Mouse (Mus musculus) R1 (cell line): ENCODE data around the gene Nrarp.

Experiments
- DNase-seq: peaks from one replicate; pipeline ENCODE4 v3.0.0-alpha.2; 2018; ENCODE audit warnings: low read depth, low spot score

The Nrarp gene

GRCm38 (mm10) chr2:25195211-25196156 is 14.9 kb downstream of the Nrarp start:
- peak; percentile 86 for DNase-seq

DNA sequence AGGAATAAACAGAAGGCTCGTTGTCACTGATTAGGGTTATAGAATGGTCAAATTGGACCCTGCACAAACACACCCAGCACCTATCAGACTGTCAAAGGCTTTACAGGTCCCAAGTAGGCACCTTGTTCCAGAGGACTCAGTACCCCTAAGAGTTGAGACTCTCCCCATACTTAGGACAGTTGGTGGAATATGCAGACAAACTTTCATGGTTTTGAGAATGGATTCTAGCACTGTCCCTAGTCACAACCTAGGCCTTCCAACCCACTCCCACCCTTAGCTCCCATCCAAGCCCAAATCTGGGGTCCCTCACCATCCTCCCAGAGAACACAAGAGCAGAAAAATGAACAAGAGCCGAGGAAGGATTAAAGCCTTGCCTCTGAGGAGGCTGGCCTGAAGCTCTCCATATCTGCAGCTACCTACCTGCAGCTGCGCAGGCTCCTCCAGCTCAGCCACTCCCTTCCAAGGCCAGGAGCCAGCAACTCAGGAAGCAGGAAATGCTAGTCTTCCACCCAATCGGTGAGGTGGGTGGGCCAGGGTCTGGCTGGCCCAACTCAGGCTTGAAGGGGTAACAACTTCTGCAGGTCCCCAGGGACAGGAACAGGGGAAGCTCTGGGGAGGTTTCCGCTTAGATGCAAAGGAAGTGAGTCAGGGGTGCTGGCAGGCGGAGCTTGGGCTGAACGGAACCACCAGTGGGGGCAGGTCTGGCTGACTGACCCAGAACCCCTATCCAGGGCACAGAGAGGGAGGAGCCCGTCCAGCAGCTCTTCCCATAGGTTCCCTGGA is 15.8 kb downstream of the Nrarp start, which contains the start of gene Tor4a:
Gene Tor4a (minus strand): TSS at position 715 of the 783 bp plus-strand sequence.
- DNase-seq = peak; percentile 96

GRCm38 (mm10) chr2:25197191-25197590 is 16.6 kb downstream of the Nrarp start:
- no peak for DNase-seq

DNA sequence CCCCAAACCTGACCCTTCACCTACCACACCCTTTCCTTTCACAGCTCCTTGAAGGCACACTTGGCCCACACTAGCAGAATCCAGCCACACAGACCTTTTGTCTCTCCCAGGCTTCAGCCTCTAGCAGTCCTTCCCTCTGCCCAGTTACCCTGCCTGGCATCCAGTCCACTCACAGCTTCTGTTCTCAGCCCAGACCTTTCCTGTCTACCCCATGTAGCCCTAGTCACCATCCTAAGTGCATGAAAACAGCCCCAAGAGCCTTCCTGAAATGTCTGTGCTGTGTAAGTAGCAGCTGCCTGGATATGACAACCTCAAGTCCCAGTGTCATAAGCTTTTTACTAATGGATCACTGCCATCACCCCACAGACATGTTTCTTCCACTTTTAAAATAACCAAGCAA is 17.4 kb downstream of the Nrarp start:
- no peak for DNase-seq

- no peak for DNase-seq
These were observed 20.1 kb downstream of the Nrarp start for GRCm38 (mm10) chr2:25200631-25201030.

DNA sequence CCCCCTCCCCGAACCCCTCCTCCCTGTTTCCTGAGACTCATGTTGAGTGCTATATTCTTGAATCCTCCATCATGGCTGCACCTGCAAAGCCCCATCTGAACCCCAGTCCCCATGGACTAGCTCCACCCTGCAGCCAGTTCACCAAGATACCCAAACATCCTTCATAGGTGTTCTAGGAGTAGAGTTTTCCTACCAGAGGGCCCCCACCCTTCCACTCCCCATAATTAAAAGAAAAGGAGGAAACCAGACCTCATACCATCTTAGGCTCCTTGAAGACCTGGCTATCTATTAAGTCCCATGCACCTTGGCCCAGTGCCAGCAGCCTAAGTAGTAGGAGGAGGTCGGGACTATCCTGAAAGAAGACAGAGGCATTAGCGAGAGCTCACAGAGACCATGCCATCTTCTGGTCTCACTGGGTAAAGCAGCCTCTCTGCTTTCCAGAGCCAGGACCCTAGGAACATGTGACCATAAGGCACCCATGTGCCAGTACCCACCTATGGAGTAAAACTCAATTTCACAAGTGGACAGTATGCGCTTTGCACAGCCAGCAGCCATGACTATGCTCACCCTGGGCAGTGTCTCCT is 23.2 kb downstream of the Nrarp start:
- peak; percentile 65 for DNase-seq

- DNase-seq = no peak
These were observed 27.0 kb downstream of the Nrarp start for GRCm38 (mm10) chr2:25207593-25207992.

DNA sequence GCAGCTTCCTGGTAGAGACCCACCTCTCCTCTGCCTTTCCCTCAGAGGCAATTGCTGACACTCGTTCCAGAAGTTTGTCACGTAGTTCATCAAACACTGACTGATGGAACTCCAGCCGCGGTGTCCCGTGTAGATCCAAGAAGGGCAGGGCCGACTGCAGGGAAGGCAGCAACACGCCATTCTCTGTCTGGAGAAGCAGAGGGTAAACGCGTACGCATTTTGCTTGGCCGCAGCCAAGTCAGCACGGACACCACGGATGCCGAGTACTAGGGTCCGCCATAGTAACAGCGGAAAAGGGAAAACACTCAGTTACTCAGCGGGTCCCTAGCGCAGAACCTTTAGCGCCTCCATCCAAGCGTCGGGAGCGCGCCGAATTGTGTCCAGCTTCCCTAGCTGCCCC is 30.1 kb downstream of the Nrarp start:
- no peak for DNase-seq

DNA sequence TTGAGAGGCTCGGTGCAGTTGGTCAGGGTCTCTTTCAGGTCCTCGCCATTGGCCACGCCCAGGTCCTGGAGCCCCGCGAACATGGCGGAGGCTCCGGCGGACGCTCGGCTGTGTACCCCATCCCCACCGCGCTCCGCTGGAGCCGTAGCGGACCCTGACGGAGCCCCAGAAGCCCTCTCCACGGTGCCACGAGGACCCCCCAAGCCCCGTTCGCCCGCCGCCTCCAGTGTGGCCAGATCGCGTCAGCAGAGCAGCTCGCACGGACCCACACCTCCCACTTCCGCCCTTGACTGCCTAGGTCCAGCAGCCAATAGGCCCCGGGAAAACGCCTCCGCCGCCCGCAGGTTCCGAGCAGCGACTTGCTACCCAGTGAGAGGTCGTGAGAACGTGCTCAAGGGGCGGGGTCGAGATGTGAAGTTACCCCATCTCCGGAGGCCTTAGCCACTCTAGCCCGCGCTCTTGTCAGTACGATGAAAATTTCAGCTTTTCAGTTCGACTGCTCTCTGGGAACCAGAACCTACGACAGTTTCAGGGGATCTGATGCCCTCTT is 30.6 kb downstream of the Nrarp start, which contains the start of gene Nelfb:
Gene Nelfb (minus strand): TSS at position 369 of the 550 bp plus-strand sequence.
- DNase-seq = peak; percentile 97

DNA sequence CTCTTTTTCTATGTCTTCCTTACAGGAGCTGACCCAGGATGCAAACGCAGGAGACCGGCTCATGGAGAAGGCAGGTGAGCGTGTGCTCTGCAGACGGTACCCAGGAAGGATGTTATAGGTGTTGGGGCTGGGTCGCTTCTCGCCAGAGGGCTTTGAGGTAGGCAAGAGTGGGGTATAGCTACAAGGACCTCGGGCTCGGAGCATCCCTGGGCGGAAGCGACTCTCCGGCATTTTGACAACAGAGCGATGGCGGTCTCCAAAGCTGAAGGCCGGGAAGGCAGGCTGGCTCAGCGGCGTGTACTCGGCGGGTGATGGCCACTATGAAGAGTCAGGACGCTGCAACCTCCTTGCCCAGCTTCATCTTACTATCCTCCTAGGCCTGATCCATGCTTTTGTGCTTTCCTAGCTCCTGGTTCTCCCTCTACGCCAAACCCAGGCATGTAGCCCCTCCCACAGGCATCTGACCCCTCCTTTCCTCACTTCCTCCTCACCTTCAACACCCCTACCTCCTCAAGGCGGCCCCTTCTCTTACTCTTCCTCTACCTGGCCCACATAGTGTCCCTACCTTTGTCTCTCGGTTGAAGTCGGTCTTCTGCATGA is 32.8 kb downstream of the Nrarp start:
- DNase-seq = peak; percentile 54

GRCm38 (mm10) chr2:25214444-25214843 is 33.9 kb downstream of the Nrarp start, which contains the start of gene Stpg3:
Gene Stpg3, minus strand, starts transcription at chr2:25214637.
- no peak for DNase-seq

GRCm38 (mm10) chr2:25217666-25218065 is 37.1 kb downstream of the Nrarp start:
- no peak for DNase-seq

- no peak for DNase-seq
These were observed 37.9 kb downstream of the Nrarp start, which contains the start of gene Fam166a for GRCm38 (mm10) chr2:25218445-25218844. Gene Fam166a, plus strand, starts transcription at chr2:25218745.

GRCm38 (mm10) chr2:25221331-25221772 is 40.8 kb downstream of the Nrarp start:
- DNase-seq = peak; percentile 46

DNA sequence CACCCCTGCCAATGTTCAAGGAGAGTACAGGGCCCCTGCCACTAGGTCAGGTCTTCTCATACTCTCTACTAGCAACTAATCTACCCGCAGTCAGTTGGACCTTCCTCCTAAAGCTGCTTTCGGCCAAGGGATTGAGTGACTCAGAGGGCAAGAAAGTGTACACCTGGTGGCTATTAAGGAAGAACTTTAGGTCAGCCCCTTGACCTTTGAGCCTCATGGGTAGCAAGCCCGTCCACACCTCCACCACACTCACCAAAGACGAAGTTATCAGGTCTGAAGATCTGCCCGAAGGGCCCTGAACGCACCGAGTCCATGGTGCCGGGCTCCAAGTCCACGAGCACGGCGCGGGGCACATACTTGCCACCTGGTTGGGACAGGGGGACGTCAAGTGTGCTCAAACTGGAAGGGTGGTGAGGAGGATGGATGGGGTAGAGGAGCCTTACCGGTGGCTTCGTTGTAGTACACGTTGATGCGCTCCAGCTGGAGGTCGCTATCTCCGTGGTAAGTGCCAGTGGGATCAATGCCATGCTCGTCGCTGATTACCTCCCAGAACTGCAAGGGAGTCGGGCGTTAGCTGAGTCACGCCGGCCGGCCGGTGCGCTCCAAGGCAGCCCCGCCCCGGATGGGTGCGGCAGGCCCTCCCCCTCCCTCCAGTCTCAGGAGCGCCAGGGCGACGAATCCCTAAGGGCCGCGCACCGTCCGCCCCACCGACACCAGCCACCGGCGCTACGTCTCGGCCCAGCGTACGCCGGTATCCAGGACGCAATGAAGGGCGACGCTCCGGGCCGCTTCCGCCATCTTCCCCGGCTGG is 43.3 kb downstream of the Nrarp start:
- DNase-seq = peak; percentile 92

GRCm38 (mm10) chr2:25224492-25224765 is 43.9 kb downstream of the Nrarp start, which contains the start of gene Tubb4b:
Gene Tubb4b, minus strand, starts transcription at chr2:25224702.
- DNase-seq = no peak

DNA sequence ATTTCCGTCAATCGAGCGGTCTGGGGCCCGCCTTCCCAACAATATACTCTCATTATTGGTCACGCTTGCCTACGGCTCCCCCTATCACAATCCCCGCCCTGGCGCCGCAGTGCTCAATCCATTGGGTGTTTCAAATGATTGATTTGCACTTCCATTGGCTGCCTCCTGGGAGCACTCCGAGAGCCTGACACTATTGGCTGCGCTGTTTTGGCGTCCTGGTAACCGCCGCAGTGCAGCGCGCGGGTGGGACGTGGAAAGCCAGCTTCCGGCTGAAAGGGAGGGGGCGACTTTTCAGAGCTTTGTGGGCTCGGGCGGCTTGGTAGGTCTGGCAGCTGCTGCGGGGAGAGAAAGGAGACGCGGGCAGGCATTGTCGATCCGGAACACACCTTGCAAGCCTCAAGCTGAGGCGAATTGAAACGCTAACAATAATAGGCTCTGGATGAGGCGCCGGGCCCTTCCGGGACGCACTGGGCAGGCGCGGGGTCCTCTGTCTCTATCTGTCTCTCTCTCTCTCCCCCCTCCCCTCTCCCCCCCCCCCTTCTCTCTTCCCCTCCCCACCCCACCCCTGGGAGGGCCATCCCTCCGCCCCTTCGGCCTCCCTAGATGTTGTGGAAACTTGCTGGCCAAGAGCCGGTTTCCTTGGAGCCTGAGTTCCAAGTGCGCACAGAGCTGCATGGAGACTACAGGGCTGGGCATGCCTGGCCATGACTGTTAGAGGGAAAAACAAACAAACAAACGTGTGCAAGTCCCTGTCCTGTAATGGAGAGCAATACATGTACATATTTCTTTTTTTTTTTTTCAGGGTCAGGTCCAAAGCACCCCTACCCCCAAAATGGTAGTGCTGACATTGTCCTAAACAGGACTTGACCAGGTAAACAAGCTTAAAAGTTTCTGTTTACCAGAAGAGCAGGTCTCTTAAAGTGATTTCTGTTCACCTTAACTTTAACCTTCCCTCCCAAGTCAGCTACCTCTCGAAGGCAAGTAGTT is 44.5 kb downstream of the Nrarp start:
- peak; percentile 100 for DNase-seq

GRCm38 (mm10) chr2:25225811-25226379 is 45.3 kb downstream of the Nrarp start:
- DNase-seq = no peak

- DNase-seq = no peak
These were observed 46.3 kb downstream of the Nrarp start for GRCm38 (mm10) chr2:25226864-25227263.
